Mouse (Mus musculus) central nervous system, embryonic 11.5 days (tissue): Measurements from ENCODE around the gene Coq6. TPM values are rescaled to one million over a fixed set of nuclear protein-coding genes. Genes with fewer than 3 reads are reported as not detected.

ENCODE experiments used
- polyA plus RNA-seq: library from polyadenylated mRNA; depleted of rRNA; stranded (reverse); fragments of >200 nt; gene quantifications from 2 replicates; pipeline ENCODE4 v1.2.3, GENCODE M21; 2012; rRNA removed

The Coq6 gene
- polyA plus RNA-seq, result 33.5 and 43.3 TPM in 2 replicates

DNA sequence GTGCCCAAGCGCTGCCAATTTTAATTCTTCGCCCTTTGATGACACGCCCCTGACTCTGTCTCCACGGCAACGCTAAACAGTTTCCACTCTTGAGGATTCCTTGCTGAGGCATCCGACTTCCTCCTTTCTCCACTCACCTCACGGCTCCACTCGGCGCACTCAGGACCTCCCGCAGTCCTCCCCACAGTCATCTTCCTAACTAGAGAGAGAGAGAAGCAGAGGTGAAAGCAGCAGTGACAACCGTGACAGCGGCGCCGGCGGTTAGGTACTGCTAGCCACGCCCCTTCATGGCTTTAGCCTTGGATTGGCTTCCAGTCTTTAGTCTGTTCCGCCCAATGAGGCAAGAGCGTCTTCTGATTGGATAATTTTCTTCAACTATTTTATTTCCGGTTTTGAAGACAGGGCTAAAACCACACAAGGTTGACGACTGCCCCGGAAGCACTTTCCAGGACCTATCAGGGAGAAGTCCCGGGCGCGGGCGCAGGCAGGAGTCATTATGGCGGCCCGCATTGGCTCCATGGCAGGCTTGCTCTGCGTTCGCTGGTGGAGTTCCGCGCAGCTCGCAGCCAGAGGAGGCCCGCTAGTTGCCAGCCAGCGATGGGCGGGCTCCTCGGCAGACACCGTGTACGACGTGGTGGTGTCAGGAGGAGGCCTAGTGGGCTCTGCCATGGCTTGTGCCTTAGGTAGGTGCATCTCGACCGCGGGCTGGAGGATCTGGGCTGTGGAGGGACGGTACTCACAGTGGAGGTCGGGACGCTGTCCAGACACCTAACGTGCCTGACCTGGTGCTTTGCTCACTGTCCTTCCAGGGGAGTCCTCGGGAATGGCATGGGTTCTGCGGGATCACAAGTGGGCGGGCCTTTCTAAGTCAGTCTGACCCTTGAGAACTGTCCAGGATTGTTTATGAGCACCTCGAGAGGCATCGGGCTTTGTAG is at the start of gene Coq6, which contains the start of gene Fam161b:
TSS of gene Coq6 (plus strand) at position 103 of the 935 bp plus-strand sequence.
TSS of gene Fam161b (minus strand) at position 279 of the 935 bp plus-strand sequence.

GRCm38 (mm10) chr12:84316721-84317621 is 44.5 kb upstream of the Coq6 start, which contains the start of gene Zfp410:
Gene Zfp410 (plus strand): TSS chr12:84316852.

DNA sequence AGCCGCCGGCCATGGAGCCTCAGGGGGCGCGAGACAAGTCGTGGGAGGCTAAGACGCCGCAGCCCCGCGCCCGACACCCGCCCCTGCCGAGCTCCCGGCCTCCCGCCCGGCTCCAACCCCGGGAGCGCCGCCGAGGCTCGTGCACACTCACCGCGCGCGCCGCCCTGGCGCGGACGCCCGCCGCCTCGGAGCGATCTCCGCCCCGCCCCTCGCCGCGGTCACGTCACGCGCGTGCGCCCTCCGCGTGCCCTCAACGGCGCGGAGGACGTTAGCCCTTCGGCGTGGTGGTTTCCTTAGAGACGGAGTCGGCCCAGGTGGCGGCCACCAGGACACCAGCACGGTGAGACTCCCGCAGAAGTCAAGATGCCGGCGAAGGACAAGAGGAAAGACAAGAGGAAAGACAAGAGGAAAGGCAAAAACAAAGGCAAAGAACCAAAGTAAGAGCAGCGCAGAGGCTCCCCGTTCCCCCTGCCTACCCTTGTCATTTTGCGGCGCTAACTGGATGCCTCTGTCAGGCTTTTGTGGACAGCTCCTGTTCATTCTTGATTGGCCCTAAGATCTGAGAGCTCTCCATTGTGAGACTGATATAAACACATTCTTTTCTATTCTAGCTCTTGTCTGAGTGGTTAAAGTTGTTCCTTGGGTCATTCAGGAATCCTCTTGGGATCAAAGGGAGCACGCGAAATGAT is 47.5 kb downstream of the Coq6 start, which contains the start of the genes Entpd5 and Bbof1:
TSS of gene Entpd5 (minus strand) at position 211 of the 689 bp plus-strand sequence.
TSS of gene Bbof1 (plus strand) at position 253 of the 689 bp plus-strand sequence.

DNA sequence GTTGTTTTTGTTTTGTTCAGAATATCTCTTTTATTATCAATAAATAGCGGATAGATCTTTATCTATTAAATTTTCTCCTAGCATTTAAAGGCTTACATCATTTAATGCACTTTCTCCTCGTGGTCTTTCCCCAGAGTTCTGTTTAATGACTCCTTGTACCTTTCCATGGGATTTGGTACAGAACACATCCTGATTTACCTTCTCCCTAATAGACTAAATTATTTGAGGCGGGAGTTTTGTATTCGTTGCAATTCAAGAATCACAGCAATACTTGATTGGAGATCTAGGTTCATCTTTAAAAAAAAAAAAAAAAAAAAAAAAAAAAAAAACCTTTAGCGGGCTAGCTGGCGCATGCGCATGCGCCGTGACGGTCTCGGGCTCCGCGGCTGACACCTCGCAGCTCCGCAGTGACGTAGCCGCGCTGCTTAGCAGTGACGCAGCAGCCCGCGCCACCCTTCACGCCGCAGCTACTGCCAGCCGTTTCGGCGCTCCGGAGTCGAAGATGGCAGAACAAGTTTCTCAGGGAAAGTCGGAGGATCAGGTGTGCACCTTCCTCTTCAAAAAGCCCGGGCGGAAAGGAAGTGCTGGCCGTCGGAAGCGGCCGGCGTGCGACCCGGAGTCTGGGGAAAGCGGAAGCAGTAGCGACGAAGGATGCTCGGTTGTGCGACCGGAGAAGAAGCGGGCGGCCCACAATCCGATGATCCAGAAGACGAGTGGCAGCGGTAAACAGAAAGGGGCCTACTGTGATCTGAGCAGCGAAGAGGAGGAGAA is 55.6 kb downstream of the Coq6 start, which contains the start of gene Rnf113a2:
TSS of gene Rnf113a2 (plus strand) at position 363 of the 771 bp plus-strand sequence.

Other genes starting within 250 kb of the Coq6 start
- 12.2 and 13.2 TPM in 2 replicates for gene Dnal1, start 247.3 kb upstream of the Coq6 start, polyA plus RNA-seq
- 0.93 and 2.0 TPM in 2 replicates for gene Pnma1, start 213.2 kb upstream of the Coq6 start, polyA plus RNA-seq
- 8.9 and 10.4 TPM in 2 replicates for gene Elmsan1, start 142.8 kb upstream of the Coq6 start, polyA plus RNA-seq
- 13.6 and 23.7 TPM in 2 replicates for gene Ptgr2, start 76.4 kb upstream of the Coq6 start, polyA plus RNA-seq
- gene Zfp410, start 44.8 kb upstream of the Coq6 start, polyA plus RNA-seq, result 89.7 and 101 TPM in 2 replicates
- 8.0 and 9.2 TPM in 2 replicates for gene Fam161b, start 176 bp downstream of the Coq6 start, polyA plus RNA-seq
- gene Entpd5, start 47.4 kb downstream of the Coq6 start, polyA plus RNA-seq, result 7.3 and 10.6 TPM in 2 replicates
- gene Bbof1, start 47.4 kb downstream of the Coq6 start, polyA plus RNA-seq, result 1.4 and 1.5 TPM in 2 replicates
- gene Rnf113a2, start 55.5 kb downstream of the Coq6 start, polyA plus RNA-seq, result 20.2 and 37.6 TPM in 2 replicates
- 7.4 and 15.0 TPM in 2 replicates for gene Aldh6a1, start 89.3 kb downstream of the Coq6 start, polyA plus RNA-seq
- gene Lin52, start 89.8 kb downstream of the Coq6 start, polyA plus RNA-seq, result 16.1 and 20.4 TPM in 2 replicates
- gene Vsx2, start 208.1 kb downstream of the Coq6 start, polyA plus RNA-seq, result 2.1 and 3.1 TPM in 2 replicates